Mouse (Mus musculus) embryonic facial prominence, embryonic 10.5 days (tissue): ENCODE measurements at regions not wholly inside any gene's neighbourhood (a gene's known extent, or its start where the extent isn't known, plus 50 kb on each side); places are given as distances from the start of the nearest gene placed in this dataset.
A peak's percentile ranks its signal among the peaks of the same experiment; 100 is the strongest.

ENCODE experiments used
- DNase-seq: peaks from one replicate; pipeline ENCODE4 v3.0.0-alpha.2; 2017; ENCODE audit warnings: low spot score
- H3K27ac ChIP-seq: fragments of 300-500 bp; sonication (generic); replicated peaks from 2 replicates; pipeline ENCODE4 v1.5.1; 2016; ENCODE audit warnings: mild to moderate bottlenecking
- H3K27me3 ChIP-seq: fragments of 300-500 bp; sonication (generic); replicated peaks from 2 replicates; pipeline ENCODE4 v1.6.1; 2016; ENCODE audit warnings: low read depth, mild to moderate bottlenecking; ENCODE audit not compliant: poor library complexity, severe bottlenecking
- H3K36me3 ChIP-seq: fragments of 300-500 bp; sonication (generic); replicated peaks from 2 replicates; pipeline ENCODE4 v1.6.1; 2016; ENCODE audit warnings: mild to moderate bottlenecking, moderate library complexity
- H3K4me1 ChIP-seq: fragments of 300-500 bp; sonication (generic); 2 replicates; pipeline ENCODE4 v1.6.1; 2016
- H3K4me3 ChIP-seq: fragments of 300-500 bp; sonication (generic); 2 replicates; pipeline ENCODE4 v1.5.1; 2016; ENCODE audit warnings: mild to moderate bottlenecking, moderate library complexity
- H3K9me3 ChIP-seq: fragments of 300-500 bp; sonication (generic); 2 replicates; pipeline ENCODE4 v1.6.1; 2016; ENCODE audit warnings: mild to moderate bottlenecking
- WGBS: fragments of 180-500 bp; shearing (Covaris S2); methylation state at CpG from one replicate; pipeline ENCODE4 v1.1.7; 2016; 5-methylcytosine and 5-hydroxymethylcytosine counted together

GRCm38 (mm10) chr9:43473164-43473563 lies 162.5 kb downstream of the Trim29 start:
- H3K27ac ChIP-seq = no peak overlapping the region
- no peaks in the 10 kb centered on the region for H3K36me3 ChIP-seq
- H3K4me1 ChIP-seq = peaks cover 4% of the 10 kb centered on the region; the same call in 1 of the 2 replicates
- no peak for DNase-seq
- 83% methylated on average over 1 of the region's 1 CpGs for WGBS
- peaks cover 15% of the 10 kb centered on the region for H3K27me3 ChIP-seq
- no peak overlapping the region for H3K4me3 ChIP-seq
- H3K9me3 ChIP-seq = no peaks in the 10 kb centered on the region

GRCm38 (mm10) chr9:43473601-43474302 lies 163.1 kb downstream of the Trim29 start:
- no peak for DNase-seq
- 75% methylated on average over 16 of the region's 16 CpGs for WGBS
- Histone ChIP-seq H3K27me3 (peaks cover 9% of the 10 kb centered on the region; the same call in 1 of the 2 replicates), H3K4me3 (no peak overlapping the region), H3K36me3 (no peaks in the 10 kb centered on the region), H3K27ac (no peak overlapping the region), H3K9me3 (no peaks in the 10 kb centered on the region), H3K4me1 (peaks cover 4% of the 10 kb centered on the region; the same call in 1 of the 2 replicates)

- Histone ChIP-seq H3K27me3 (peaks cover 9% of the 10 kb centered on the region; the same call in 1 of the 2 replicates), H3K36me3 (no peaks in the 10 kb centered on the region), H3K9me3 (no peaks in the 10 kb centered on the region), H3K4me1 (peaks cover 4% of the 10 kb centered on the region; the same call in 1 of the 2 replicates), H3K4me3 (no peak overlapping the region), H3K27ac (no peak overlapping the region)
- DNase-seq = no peak
- 59% methylated on average over 4 of the region's 4 CpGs for WGBS
Measured at GRCm38 (mm10) chr9:43474303-43474643, 163.6 kb downstream of the Trim29 start.

GRCm38 (mm10) chr9:43480826-43481591 lies 170.4 kb downstream of the Trim29 start:
- H3K36me3 ChIP-seq = no peaks in the 10 kb centered on the region
- no peak overlapping the region for H3K27ac ChIP-seq
- DNase-seq = no peak
- H3K4me1 ChIP-seq = peaks cover 4% of the 10 kb centered on the region; the same call in 1 of the 2 replicates
- 77% methylated on average over 3 of the region's 3 CpGs for WGBS
- H3K9me3 ChIP-seq = no peaks in the 10 kb centered on the region
- H3K4me3 ChIP-seq = no peak overlapping the region
- H3K27me3 ChIP-seq = peaks cover 7% of the 10 kb centered on the region

- Histone ChIP-seq H3K27ac (no peak overlapping the region), H3K27me3 (peaks cover 7% of the 10 kb centered on the region), H3K9me3 (no peaks in the 10 kb centered on the region), H3K4me3 (no peak overlapping the region), H3K4me1 (peaks cover 12% of the 10 kb centered on the region), H3K36me3 (no peaks in the 10 kb centered on the region)
- DNase-seq = no peak
- WGBS = 83% methylated on average over 11 of the region's 11 CpGs
Measured at GRCm38 (mm10) chr9:43482101-43483090, 171.7 kb downstream of the Trim29 start.

GRCm38 (mm10) chr9:43483195-43483594 lies 172.5 kb downstream of the Trim29 start:
- Histone ChIP-seq H3K27ac (no peak overlapping the region), H3K4me3 (no peak overlapping the region), H3K9me3 (no peaks in the 10 kb centered on the region), H3K27me3 (peaks cover 7% of the 10 kb centered on the region), H3K4me1 (peaks cover 12% of the 10 kb centered on the region), H3K36me3 (no peaks in the 10 kb centered on the region)
- 85% methylated on average over 2 of the region's 2 CpGs for WGBS
- no peak for DNase-seq

GRCm38 (mm10) chr9:43483906-43484305 lies 173.3 kb downstream of the Trim29 start:
- H3K27ac ChIP-seq = no peak overlapping the region
- peaks cover 7% of the 10 kb centered on the region for H3K27me3 ChIP-seq
- H3K9me3 ChIP-seq = no peaks in the 10 kb centered on the region
- no peak overlapping the region for H3K4me3 ChIP-seq
- 79% methylated on average over 2 of the region's 2 CpGs for WGBS
- no peaks in the 10 kb centered on the region for H3K36me3 ChIP-seq
- peaks cover 8% of the 10 kb centered on the region for H3K4me1 ChIP-seq
- no peak for DNase-seq

- Histone ChIP-seq H3K27ac (no peak overlapping the region), H3K36me3 (no peaks in the 10 kb centered on the region), H3K9me3 (no peaks in the 10 kb centered on the region), H3K27me3 (peaks cover 12% of the 10 kb centered on the region), H3K4me1 (peaks cover 17% of the 10 kb centered on the region), H3K4me3 (no peak overlapping the region)
- no peak for DNase-seq
- 65% methylated on average over 4 of the region's 4 CpGs for WGBS
Measured at GRCm38 (mm10) chr9:43486704-43487103, 176.1 kb downstream of the Trim29 start.

GRCm38 (mm10) chr9:43489205-43489604 lies 178.6 kb downstream of the Trim29 start:
- H3K27ac ChIP-seq = no peak overlapping the region
- no peak overlapping the region for H3K4me3 ChIP-seq
- WGBS = 75% methylated on average over 8 of the region's 8 CpGs
- H3K4me1 ChIP-seq = peaks cover 38% of the 10 kb centered on the region
- no peaks in the 10 kb centered on the region for H3K9me3 ChIP-seq
- H3K27me3 ChIP-seq = peaks cover 5% of the 10 kb centered on the region; the same call in 1 of the 2 replicates
- DNase-seq = no peak
- H3K36me3 ChIP-seq = no peaks in the 10 kb centered on the region

- Histone ChIP-seq H3K36me3 (no peaks in the 10 kb centered on the region), H3K27ac (no peak overlapping the region), H3K27me3 (peaks cover 5% of the 10 kb centered on the region; the same call in 1 of the 2 replicates), H3K9me3 (no peaks in the 10 kb centered on the region), H3K4me3 (no peak overlapping the region), H3K4me1 (peaks cover 41% of the 10 kb centered on the region)
- no peak for DNase-seq
- 64% methylated on average over 12 of the region's 12 CpGs for WGBS
Measured at GRCm38 (mm10) chr9:43491024-43491751, 180.5 kb downstream of the Trim29 start.

GRCm38 (mm10) chr9:43492236-43493000 lies 181.8 kb downstream of the Trim29 start:
- Histone ChIP-seq H3K9me3 (no peaks in the 10 kb centered on the region), H3K27me3 (peaks cover 5% of the 10 kb centered on the region; the same call in 1 of the 2 replicates), H3K4me1 (peaks cover 33% of the 10 kb centered on the region), H3K27ac (peak overlapping the region; percentile 35), H3K4me3 (no peak overlapping the region), H3K36me3 (no peaks in the 10 kb centered on the region)
- DNase-seq = peak; percentile 58
- 14% methylated on average over 7 of the region's 7 CpGs for WGBS
